Mouse (Mus musculus): ENCODE results near the gene Cbr4. TPM values are rescaled to one million over a fixed set of nuclear protein-coding genes. Genes with fewer than 3 reads are reported as not detected.

Cbr4 gene
- polyA plus RNA-seq, 1 experiment from 2014 or later = 33.3 TPM

GRCm38 (mm10) chr8:61459763-61460162 lies 27.8 kb upstream of the Cbr4 start:
- no peak for ATAC-seq (ENCODE audit: insufficient number of reproducible peaks, insufficient read depth, low FRiP score, low read depth)
- 80% methylated on average over 7 of the region's 7 CpGs for WGBS
- Histone ChIP-seq H3K9me3 (ENCODE audit: control insufficient read depth, low read depth, low read length) (no peaks in the 10 kb centered on the region), H3K4me1 (ENCODE audit: control insufficient read depth, insufficient read depth, low read length) (no peaks in the 10 kb centered on the region), H3K9ac (replicated peaks; ENCODE audit: low read depth, low read length) (no peak overlapping the region), H3K4me3 (ENCODE audit: low read depth, low read length) (no peak overlapping the region), H3K36me3 (ENCODE audit: control insufficient read depth, insufficient read depth, low read length) (no peaks in the 10 kb centered on the region), H3K27me3 (ENCODE audit: control insufficient read depth, insufficient read depth, low read length) (no peaks in the 10 kb centered on the region), H3K27ac (ENCODE audit: low read length) (no peak overlapping the region), H3K4me2 (replicated peaks; ENCODE audit: low read depth, low read length) (no peak overlapping the region)

- Histone ChIP-seq H3K4me1 (ENCODE audit: control insufficient read depth, insufficient read depth, low read length) (no peaks in the 10 kb centered on the region), H3K9ac (replicated peaks; ENCODE audit: low read depth, low read length) (no peak overlapping the region), H3K9me3 (ENCODE audit: control insufficient read depth, low read depth, low read length) (no peaks in the 10 kb centered on the region), H3K27ac (ENCODE audit: low read length) (no peak overlapping the region), H3K4me3 (ENCODE audit: low read depth, low read length) (no peak overlapping the region), H3K4me2 (replicated peaks; ENCODE audit: low read depth, low read length) (no peak overlapping the region), H3K27me3 (ENCODE audit: control insufficient read depth, insufficient read depth, low read length) (no peaks in the 10 kb centered on the region), H3K36me3 (ENCODE audit: control insufficient read depth, insufficient read depth, low read length) (no peaks in the 10 kb centered on the region)
- no peak for ATAC-seq (ENCODE audit: insufficient number of reproducible peaks, insufficient read depth, low FRiP score, low read depth)
- WGBS = 82% methylated on average over 5 of the region's 5 CpGs
Observed at GRCm38 (mm10) chr8:61462221-61462620, 25.3 kb upstream of the Cbr4 start.

- Histone ChIP-seq H3K27ac (ENCODE audit: low read length) (no peak overlapping the region), H3K4me3 (ENCODE audit: low read depth, low read length) (no peak overlapping the region), H3K4me1 (ENCODE audit: control insufficient read depth, insufficient read depth, low read length) (no peaks in the 10 kb centered on the region), H3K27me3 (ENCODE audit: control insufficient read depth, insufficient read depth, low read length) (no peaks in the 10 kb centered on the region), H3K36me3 (ENCODE audit: control insufficient read depth, insufficient read depth, low read length) (no peaks in the 10 kb centered on the region), H3K9ac (replicated peaks; ENCODE audit: low read depth, low read length) (no peak overlapping the region), H3K4me2 (replicated peaks; ENCODE audit: low read depth, low read length) (no peak overlapping the region), H3K9me3 (ENCODE audit: control insufficient read depth, low read depth, low read length) (no peaks in the 10 kb centered on the region)
- WGBS = 83% methylated on average over 2 of the region's 2 CpGs
- ATAC-seq (ENCODE audit: insufficient number of reproducible peaks, insufficient read depth, low FRiP score, low read depth) = no peak
Observed at GRCm38 (mm10) chr8:61464393-61464792, 23.1 kb upstream of the Cbr4 start.

- H3K4me3 ChIP-seq (ENCODE audit: low read depth, low read length) = no peak overlapping the region
- ATAC-seq (ENCODE audit: insufficient number of reproducible peaks, insufficient read depth, low FRiP score, low read depth) = no peak
- H3K9ac ChIP-seq (replicated peaks; ENCODE audit: low read depth, low read length) = no peak overlapping the region
- H3K27ac ChIP-seq (ENCODE audit: low read length) = no peak overlapping the region
- H3K4me2 ChIP-seq (replicated peaks; ENCODE audit: low read depth, low read length) = no peak overlapping the region
- no peaks in the 10 kb centered on the region for H3K36me3 ChIP-seq (ENCODE audit: control insufficient read depth, insufficient read depth, low read length)
- H3K9me3 ChIP-seq (ENCODE audit: control insufficient read depth, low read depth, low read length) = no peaks in the 10 kb centered on the region
- no peaks in the 10 kb centered on the region for H3K27me3 ChIP-seq (ENCODE audit: control insufficient read depth, insufficient read depth, low read length)
- WGBS = 70% methylated on average over 15 of the region's 15 CpGs
- no peaks in the 10 kb centered on the region for H3K4me1 ChIP-seq (ENCODE audit: control insufficient read depth, insufficient read depth, low read length)
Observed at GRCm38 (mm10) chr8:61466696-61467552, 20.6 kb upstream of the Cbr4 start.

- H3K4me3 ChIP-seq (ENCODE audit: low read depth, low read length) = no peak overlapping the region
- WGBS = 92% methylated on average over 3 of the region's 3 CpGs
- H3K27me3 ChIP-seq (ENCODE audit: control insufficient read depth, insufficient read depth, low read length) = no peaks in the 10 kb centered on the region
- ATAC-seq (ENCODE audit: insufficient number of reproducible peaks, insufficient read depth, low FRiP score, low read depth) = no peak
- no peaks in the 10 kb centered on the region for H3K36me3 ChIP-seq (ENCODE audit: control insufficient read depth, insufficient read depth, low read length)
- no peak overlapping the region for H3K27ac ChIP-seq (ENCODE audit: low read length)
- no peaks in the 10 kb centered on the region for H3K4me1 ChIP-seq (ENCODE audit: control insufficient read depth, insufficient read depth, low read length)
- H3K9me3 ChIP-seq (ENCODE audit: control insufficient read depth, low read depth, low read length) = no peaks in the 10 kb centered on the region
- no peak overlapping the region for H3K9ac ChIP-seq (replicated peaks; ENCODE audit: low read depth, low read length)
- H3K4me2 ChIP-seq (replicated peaks; ENCODE audit: low read depth, low read length) = no peak overlapping the region
Observed at GRCm38 (mm10) chr8:61467553-61467815, 20.1 kb upstream of the Cbr4 start.

- H3K27me3 ChIP-seq (ENCODE audit: control insufficient read depth, insufficient read depth, low read length) = no peaks in the 10 kb centered on the region
- H3K4me2 ChIP-seq (replicated peaks; ENCODE audit: low read depth, low read length) = no peak overlapping the region
- no peak for ATAC-seq (ENCODE audit: insufficient number of reproducible peaks, insufficient read depth, low FRiP score, low read depth)
- no peaks in the 10 kb centered on the region for H3K36me3 ChIP-seq (ENCODE audit: control insufficient read depth, insufficient read depth, low read length)
- no peak overlapping the region for H3K27ac ChIP-seq (ENCODE audit: low read length)
- no peaks in the 10 kb centered on the region for H3K9me3 ChIP-seq (ENCODE audit: control insufficient read depth, low read depth, low read length)
- H3K4me1 ChIP-seq (ENCODE audit: control insufficient read depth, insufficient read depth, low read length) = no peaks in the 10 kb centered on the region
- H3K9ac ChIP-seq (replicated peaks; ENCODE audit: low read depth, low read length) = no peak overlapping the region
- 83% methylated on average over 4 of the region's 4 CpGs for WGBS
- H3K4me3 ChIP-seq (ENCODE audit: low read depth, low read length) = no peak overlapping the region
Observed at GRCm38 (mm10) chr8:61470213-61470612, 17.3 kb upstream of the Cbr4 start.

GRCm38 (mm10) chr8:61475251-61475673 lies 12.3 kb upstream of the Cbr4 start:
- ATAC-seq (ENCODE audit: insufficient number of reproducible peaks, insufficient read depth, low FRiP score, low read depth) = peak; percentile 81
- Histone ChIP-seq H3K9me3 (ENCODE audit: control insufficient read depth, low read depth, low read length) (no peaks in the 10 kb centered on the region), H3K27me3 (ENCODE audit: control insufficient read depth, insufficient read depth, low read length) (no peaks in the 10 kb centered on the region), H3K4me1 (ENCODE audit: control insufficient read depth, insufficient read depth, low read length) (no peaks in the 10 kb centered on the region), H3K4me2 (replicated peaks; ENCODE audit: low read depth, low read length) (no peak overlapping the region), H3K9ac (replicated peaks; ENCODE audit: low read depth, low read length) (no peak overlapping the region), H3K36me3 (ENCODE audit: control insufficient read depth, insufficient read depth, low read length) (no peaks in the 10 kb centered on the region), H3K27ac (ENCODE audit: low read length) (no peak overlapping the region), H3K4me3 (ENCODE audit: low read depth, low read length) (no peak overlapping the region)
- 27% methylated on average over 6 of the region's 6 CpGs for WGBS

GRCm38 (mm10) chr8:61476160-61476559 lies 11.4 kb upstream of the Cbr4 start:
- Histone ChIP-seq H3K4me2 (replicated peaks; ENCODE audit: low read depth, low read length) (no peak overlapping the region), H3K27me3 (ENCODE audit: control insufficient read depth, insufficient read depth, low read length) (no peaks in the 10 kb centered on the region), H3K9me3 (ENCODE audit: control insufficient read depth, low read depth, low read length) (no peaks in the 10 kb centered on the region), H3K4me3 (ENCODE audit: low read depth, low read length) (no peak overlapping the region), H3K36me3 (ENCODE audit: control insufficient read depth, insufficient read depth, low read length) (no peaks in the 10 kb centered on the region), H3K4me1 (ENCODE audit: control insufficient read depth, insufficient read depth, low read length) (no peaks in the 10 kb centered on the region), H3K27ac (ENCODE audit: low read length) (no peak overlapping the region), H3K9ac (replicated peaks; ENCODE audit: low read depth, low read length) (no peak overlapping the region)
- no peak for ATAC-seq (ENCODE audit: insufficient number of reproducible peaks, insufficient read depth, low FRiP score, low read depth)
- WGBS = 72% methylated on average over 9 of the region's 9 CpGs

GRCm38 (mm10) chr8:61478150-61478549 lies 9.4 kb upstream of the Cbr4 start:
- Histone ChIP-seq H3K9ac (replicated peaks; ENCODE audit: low read depth, low read length) (no peak overlapping the region), H3K4me2 (replicated peaks; ENCODE audit: low read depth, low read length) (no peak overlapping the region), H3K27ac (ENCODE audit: low read length) (no peak overlapping the region), H3K4me1 (ENCODE audit: control insufficient read depth, insufficient read depth, low read length) (no peaks in the 10 kb centered on the region), H3K36me3 (ENCODE audit: control insufficient read depth, insufficient read depth, low read length) (no peaks in the 10 kb centered on the region), H3K9me3 (ENCODE audit: control insufficient read depth, low read depth, low read length) (no peaks in the 10 kb centered on the region), H3K27me3 (ENCODE audit: control insufficient read depth, insufficient read depth, low read length) (no peaks in the 10 kb centered on the region), H3K4me3 (ENCODE audit: low read depth, low read length) (no peak overlapping the region)
- WGBS = 89% methylated on average over 4 of the region's 4 CpGs
- no peak for ATAC-seq (ENCODE audit: insufficient number of reproducible peaks, insufficient read depth, low FRiP score, low read depth)

Data from stomach, embryonic 14.5 days (tissue).